Mouse (Mus musculus) frontal cortex, postnatal 10 days (tissue): ENCODE measurements around the gene Gabrq.

Experiments used
- DNase-seq, 2 experiments: peaks; one replicate each; pipeline ENCODE4 v3.0.0; 2022; ENCODE audit warnings: low spot score in 2 of 2, mixed read lengths in 1 of 2

The Gabrq gene

DNA sequence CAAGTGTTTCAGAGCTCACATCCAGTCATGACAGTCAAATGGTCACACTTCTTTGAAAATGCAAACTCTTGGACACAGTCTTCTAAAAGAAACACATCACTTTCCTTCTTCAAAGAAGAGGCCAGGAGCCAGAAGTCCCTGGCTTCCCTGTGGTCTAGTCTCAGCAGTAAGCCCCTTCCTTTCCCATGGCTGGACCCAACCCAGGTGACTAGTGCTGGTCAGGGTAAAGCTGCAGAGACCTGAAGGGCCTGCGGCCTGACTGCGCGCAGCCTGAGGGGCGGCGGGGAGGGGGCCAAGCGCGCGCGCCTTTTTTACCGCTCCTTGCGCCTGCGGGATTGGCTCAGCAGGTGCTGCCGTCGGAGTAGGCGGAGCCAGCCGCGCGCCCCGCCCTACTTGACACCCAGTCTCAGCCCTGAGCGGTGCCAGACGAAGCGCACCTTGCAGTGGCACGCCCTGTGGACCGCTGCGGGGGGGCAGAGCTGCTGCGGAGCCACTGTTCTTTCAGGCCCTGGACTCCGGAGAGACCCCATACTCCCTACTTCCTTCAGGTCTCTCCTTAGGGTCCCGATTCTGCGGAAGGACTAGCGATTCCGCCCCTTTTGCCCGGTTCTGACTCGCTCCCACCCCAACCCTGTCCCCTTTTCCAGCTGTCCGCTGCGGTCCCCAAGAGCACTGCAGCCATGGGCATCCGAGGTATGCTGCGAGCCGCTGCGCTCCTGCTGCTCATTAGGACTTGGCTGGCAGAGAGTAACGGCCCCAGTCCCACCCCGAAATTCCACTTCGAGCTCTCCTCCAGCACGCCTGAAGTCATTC, at the start of gene Gabrq:
TSS of gene Gabrq (plus strand) at position 403 of the 813 bp plus-strand sequence.
- DNase-seq: peak; percentile 8 to 13

DNA sequence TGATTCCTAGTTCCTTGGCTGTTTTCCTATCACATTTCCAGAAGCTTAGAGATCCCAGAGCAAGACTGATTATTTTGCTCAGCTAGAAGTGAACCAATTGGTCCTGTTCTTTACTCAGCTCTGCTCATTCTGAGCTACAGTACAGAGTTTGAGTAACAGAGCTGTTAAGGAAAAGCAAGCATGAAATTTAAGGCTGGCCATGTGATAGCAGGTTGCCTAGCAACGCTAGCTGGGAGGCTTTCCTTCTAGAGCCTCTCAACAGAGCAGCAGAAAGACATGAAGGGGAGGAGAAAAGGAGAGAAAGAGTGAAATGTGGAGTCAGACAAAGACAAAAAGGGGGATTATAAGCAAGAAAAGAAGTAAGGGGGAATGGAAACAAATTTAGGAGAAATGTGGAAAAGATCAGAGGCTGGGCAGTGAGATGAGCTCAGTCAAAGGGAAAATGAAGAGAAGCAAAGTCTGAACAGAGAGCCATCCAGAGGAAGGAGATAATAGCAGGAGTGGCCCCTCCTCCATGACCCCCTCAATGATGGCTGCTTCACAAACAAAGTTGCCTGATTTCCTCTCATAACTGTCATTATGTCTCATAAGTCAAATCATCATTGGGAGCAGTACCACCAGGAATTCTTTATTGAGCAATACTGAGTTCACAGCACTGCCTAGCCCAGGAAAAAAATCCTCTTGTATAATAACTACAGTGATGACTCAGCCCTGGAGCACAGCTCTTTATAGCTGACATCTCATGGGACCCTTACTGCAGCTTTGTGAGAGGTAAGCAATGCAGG, 36.0 kb upstream of the Gabrq start:
- peak; percentile 12 for DNase-seq

DNA sequence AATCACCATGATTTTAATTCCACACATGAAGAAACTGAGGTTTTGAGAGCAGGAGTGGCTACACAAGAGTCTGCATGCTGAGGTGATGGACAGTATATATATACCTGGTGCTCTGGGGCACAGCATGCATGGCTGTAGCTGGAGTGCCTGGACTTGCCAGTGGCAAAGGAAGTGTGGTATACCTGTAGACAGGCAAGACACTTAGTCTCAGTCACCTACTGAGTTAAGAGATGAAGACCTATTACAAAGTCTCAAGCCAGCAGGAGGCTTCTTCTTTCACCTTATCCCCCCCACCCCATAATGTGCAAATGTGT, 35.5 kb upstream of the Gabrq start:
- DNase-seq: no peak

DNA sequence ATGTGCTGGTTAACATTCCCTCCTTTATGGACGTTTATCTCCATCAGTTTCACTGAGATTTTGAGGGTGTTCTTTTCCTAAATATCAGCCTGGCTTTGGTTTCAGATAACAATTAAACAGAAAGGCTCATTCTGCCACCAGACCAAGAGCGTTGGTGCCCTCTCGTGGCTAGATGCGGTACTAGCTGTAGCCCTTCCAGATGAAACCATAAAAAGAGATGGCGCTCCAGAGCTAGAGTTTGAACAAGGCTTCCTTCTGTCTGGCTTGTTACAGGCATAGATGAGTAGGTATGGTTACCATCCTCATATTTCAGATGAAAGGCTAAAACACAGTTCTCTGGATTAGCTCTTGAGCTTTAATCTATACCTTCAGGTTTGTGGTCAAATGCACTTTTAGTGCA, 5.4 kb upstream of the Gabrq start:
- peak; percentile 32 to 68 for DNase-seq

DNA sequence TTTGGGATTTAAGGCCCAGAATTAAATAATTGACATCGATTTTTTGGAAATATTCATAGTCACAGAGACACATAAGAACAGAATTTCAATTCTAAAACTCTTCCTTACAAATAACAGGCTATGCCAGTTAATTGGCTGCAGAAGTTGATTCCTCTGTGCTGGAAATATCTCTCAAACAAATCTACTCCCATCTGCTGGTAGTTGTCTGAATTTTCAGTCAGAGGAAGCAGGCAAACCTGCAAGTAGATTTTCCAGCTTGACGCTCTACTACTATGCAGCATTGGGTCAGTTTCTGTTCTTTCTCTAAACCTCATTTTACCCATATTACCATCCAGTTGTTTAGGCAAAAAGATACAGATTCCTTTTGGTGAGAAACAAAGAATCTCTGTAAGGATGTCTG, 1.7 kb upstream of the Gabrq start:
- DNase-seq: no peak

DNA sequence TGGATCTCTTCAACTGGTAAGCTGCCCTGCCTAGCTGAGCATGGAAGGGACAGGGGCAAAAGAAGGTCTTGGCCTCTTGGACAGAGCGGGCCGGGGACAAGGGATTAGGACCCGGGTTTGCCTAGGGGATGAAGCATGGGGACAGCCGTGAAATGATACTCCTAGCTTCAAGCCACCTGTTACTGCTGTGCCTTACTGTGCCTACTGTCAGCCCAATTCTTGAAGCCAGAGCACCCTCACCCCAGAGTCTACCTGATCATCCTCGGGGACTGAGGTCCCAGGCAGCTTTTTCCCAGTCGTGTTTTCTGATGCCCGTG, 569 bp downstream of the Gabrq start:
- no peak for DNase-seq
